Comparison of ENCODE assay signal across 10 mouse cellular contexts in the genomic region with DNA sequence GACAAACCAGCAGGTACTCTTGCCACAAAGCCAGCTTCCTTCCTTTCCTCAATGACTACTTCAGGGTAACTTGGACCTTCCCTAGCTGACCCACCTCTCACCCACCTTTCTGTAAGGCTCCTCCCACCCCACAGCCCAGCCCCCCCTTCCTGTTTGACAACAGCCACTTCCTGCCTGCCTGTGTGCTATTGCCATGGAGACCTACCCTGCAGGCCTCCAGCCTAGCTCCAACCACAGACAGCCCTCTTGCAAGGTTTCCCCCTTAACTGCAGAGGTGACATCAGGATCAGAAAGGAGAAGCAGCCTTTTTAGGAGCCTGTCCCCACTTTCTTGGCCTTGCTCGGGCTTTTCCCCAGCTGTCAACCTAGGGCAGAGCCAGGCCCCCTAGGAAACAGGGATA. TPM values are rescaled to one million over a fixed set of nuclear protein-coding genes. Genes with fewer than 3 reads are reported as not detected.
A peak's percentile ranks its signal among the peaks of the same experiment; 100 is the strongest.
DNase-seq lines count a peak whose midpoint lies in the region; ATAC-seq and TF ChIP-seq lines count a peak whose summit lies in the region.
"Had no signal": no experiment of that assay in that cellular context is flagged by ENCODE, and none has a peak within 500 bp of the region (broad histone marks: within the 10 kb centered on the region; RNA-seq: fewer than 3 reads in every experiment).

No protein-coding gene starts in this region.

- no peak for TF ChIP-seq POLR2A in small intestine, adult 2 months (IDR thresholded peaks at IDR 0.05; ENCODE audit: low read depth, low read length)

- H3K9ac ChIP-seq in hindbrain, embryonic 12.5 days: no peak overlapping the region

- no peak for TF ChIP-seq CTCF in small intestine, adult 2 months (IDR thresholded peaks at IDR 0.05; ENCODE audit: extremely low read depth, insufficient read length, insufficient replicate concordance, low read depth, low read length)

- 87% methylated on average over 1 of the region's 1 CpGs for WGBS in limb, embryonic 10.5 days
- WGBS in small intestine, adult 2 months: 75% methylated on average over 1 of the region's 1 CpGs
- WGBS in hindbrain, embryonic 12.5 days: 95% methylated on average over 1 of the region's 1 CpGs

- H3K9me3 ChIP-seq in limb, embryonic 10.5 days (replicated peaks): no peaks in the 10 kb centered on the region
- H3K9me3 ChIP-seq in hindbrain, embryonic 12.5 days (replicated peaks): no peaks in the 10 kb centered on the region

- peaks cover 20% of the 10 kb centered on the region for H3K4me1 ChIP-seq in limb, embryonic 10.5 days
- H3K4me1 ChIP-seq in small intestine, adult 2 months (ENCODE audit: control insufficient read depth, insufficient read depth, insufficient read length, low read length): peaks cover 16% of the 10 kb centered on the region; the same call in 1 of the 2 replicates
- peaks cover 23% of the 10 kb centered on the region for H3K4me1 ChIP-seq in hindbrain, embryonic 12.5 days

- H3K4me2 ChIP-seq in hindbrain, embryonic 12.5 days (replicated peaks): no peak overlapping the region
- H3K4me2 ChIP-seq: midbrain, embryonic 11.5 days had no signal

- no peaks in the 10 kb centered on the region for H3K27me3 ChIP-seq in limb, embryonic 10.5 days (ENCODE audit: low read depth, poor library complexity, severe bottlenecking)
- H3K27me3 ChIP-seq in small intestine, adult 2 months (ENCODE audit: control insufficient read depth, insufficient read depth, low read length): no peaks in the 10 kb centered on the region
- H3K27me3 ChIP-seq in hindbrain, embryonic 12.5 days: no peaks in the 10 kb centered on the region

- peaks cover 99% of the 10 kb centered on the region for H3K36me3 ChIP-seq in limb, embryonic 10.5 days
- peaks cover 9% of the 10 kb centered on the region; the same call in 1 of the 2 replicates for H3K36me3 ChIP-seq in small intestine, adult 2 months (ENCODE audit: control insufficient read depth, insufficient read depth, low read length)
- H3K36me3 ChIP-seq in hindbrain, embryonic 12.5 days: peaks cover 74% of the 10 kb centered on the region

- H3K4me3 ChIP-seq in limb, embryonic 10.5 days: no peak overlapping the region
- H3K4me3 ChIP-seq in small intestine, adult 2 months (ENCODE audit: low read depth, low read length): no peak overlapping the region
- H3K4me3 ChIP-seq in hindbrain, embryonic 12.5 days: no peak overlapping the region
- H3K4me3 ChIP-seq: erythroblast, embryonic 14.5 days had no signal

- peak; percentile 94 for DNase-seq in heart, adult 11 months
- DNase-seq in heart, adult 9 months (ENCODE audit: low spot score in 2 of 2): no peak
- peak; percentile 43 to 61 for DNase-seq in CD8-positive naive resting alpha-beta T cell, adult 2 months (ENCODE audit: low read depth in 2 of 2, low spot score in 2 of 2)
- no peak for DNase-seq in limb, embryonic 10.5 days (ENCODE audit: low spot score)
- no peak for DNase-seq in layer of hippocampus, postnatal 14 days (ENCODE audit: low spot score in 2 of 2)
- no peak for DNase-seq in MN1 (ENCODE audit: low spot score)

- H3K27ac ChIP-seq in limb, embryonic 10.5 days: 0 out of 2 replicates have a peak overlapping the region, but pooled peaks have one; percentile 23
- peak overlapping the region; percentile 52 for H3K27ac ChIP-seq in small intestine, adult 2 months (ENCODE audit: insufficient read depth, low read depth, low read length)
- no peak overlapping the region for H3K27ac ChIP-seq in hindbrain, embryonic 12.5 days

- ATAC-seq in hindbrain, embryonic 12.5 days (ENCODE audit: low FRiP score): no peak

RNA-seq across cellular contexts. Expression of a gene that starts 8.7 kb away (rescaled TPM):
- 43.3 and 57.6 TPM in 2 replicates for polyA plus RNA-seq in limb, embryonic 10.5 days (2016; fragmentation: Nextera tagmentation; extraction: Ambion mirVana)
- 8.1 and 12.0 TPM in 2 replicates for polyA plus RNA-seq in small intestine, adult 2 months (2012; rRNA removed)
- polyA plus RNA-seq in hindbrain, embryonic 12.5 days (2016; fragmentation: Nextera tagmentation; extraction: Ambion mirVana): 72.8 and 75.5 TPM in 2 replicates
- 100 to 1,000 TPM; 186 to 188 TPM for total RNA-seq in layer of hippocampus, postnatal 14 days (2021)

RNA-seq across cellular contexts. Expression of a gene that starts 50.9 kb away (rescaled TPM):
- 27.9 and 29.2 TPM in 2 replicates for polyA plus RNA-seq in limb, embryonic 10.5 days (2016; fragmentation: Nextera tagmentation; extraction: Ambion mirVana)
- 11.1 and 22.1 TPM in 2 replicates for polyA plus RNA-seq in small intestine, adult 2 months (2012; rRNA removed)
- polyA plus RNA-seq in hindbrain, embryonic 12.5 days (2016; fragmentation: Nextera tagmentation; extraction: Ambion mirVana): 27.2 and 28.2 TPM in 2 replicates
- 10 to 100 TPM; 14.3 to 18.1 TPM for total RNA-seq in layer of hippocampus, postnatal 14 days (2021)

RNA-seq across cellular contexts. Expression of a gene that starts 51.2 kb away (rescaled TPM):
- polyA plus RNA-seq in limb, embryonic 10.5 days (2016; fragmentation: Nextera tagmentation; extraction: Ambion mirVana): 0.54 and 0.55 TPM in 2 replicates
- polyA plus RNA-seq in small intestine, adult 2 months (2012; rRNA removed): 3.1 and 3.8 TPM in 2 replicates
- 0.46 and 0.76 TPM in 2 replicates for polyA plus RNA-seq in hindbrain, embryonic 12.5 days (2016; fragmentation: Nextera tagmentation; extraction: Ambion mirVana)
- 1 to 10 TPM; 3.7 to 4.6 TPM for total RNA-seq in layer of hippocampus, postnatal 14 days (2021)
- polyA plus RNA-seq: erythroblast, embryonic 14.5 days had no signal

Comparison
In these comparisons a context has a peak if more than half of its experiments do, and no peak if none do; other contexts are left out.
1. DNase-seq: peak in heart, adult 11 months (single experiment) and CD8-positive naive resting alpha-beta T cell, adult 2 months (2 of 2); none in heart, adult 9 months (0 of 2), limb, embryonic 10.5 days (single experiment), layer of hippocampus, postnatal 14 days (0 of 2) and MN1 (single experiment).